Mouse (Mus musculus) liver, embryonic 14.5 days (tissue): ENCODE measurements around the gene Fgd6. TPM values are rescaled to one million over a fixed set of nuclear protein-coding genes. Genes with fewer than 3 reads are reported as not detected.

Source experiments
- ATAC-seq: fragments of 200-750 bp; cut with Nextera tagmentation; 2 replicates; pipeline ENCODE4 v1.8.0; 2017; ENCODE audit warnings: moderate number of reproducible peaks, mild to moderate bottlenecking, moderate library complexity; ENCODE audit not compliant: insufficient read depth
- DNase-seq, 3 experiments: peaks; one replicate each; pipeline ENCODE4 v3.0.0-alpha.2; 2012 to 2013; ENCODE audit warnings: low read depth in 3 of 3, low spot score in 3 of 3
- H3K27ac ChIP-seq: fragments of 300-500 bp; sonication (generic); 2 replicates; pipeline ENCODE4 v1.5.1; 2014; ENCODE audit warnings: moderate library complexity, mild to moderate bottlenecking, control low read depth, inconsistent platforms
- H3K27me3 ChIP-seq: fragments of 300-500 bp; sonication (generic); 2 replicates; pipeline ENCODE4 v1.6.1; 2014; ENCODE audit warnings: mild to moderate bottlenecking, low read length, moderate library complexity; ENCODE audit not compliant: control insufficient read depth, insufficient read depth
- H3K36me3 ChIP-seq: fragments of 300-500 bp; sonication (generic); replicated peaks from 2 replicates; pipeline ENCODE4 v1.6.1; 2014; ENCODE audit warnings: low read depth; ENCODE audit not compliant: control insufficient read depth, insufficient read depth
- H3K4me1 ChIP-seq, 2 experiments: fragments of 200-500 bp in 1 of 2; fragments of 300-500 bp in 1 of 2; sonication (generic) in 1 of 2; replicated peaks; 2 replicates each; pipeline ENCODE4 v1.6.1; 2012 to 2014; ENCODE audit warnings: antibody characterized with exemption in 1 of 2, inconsistent platforms in 1 of 2, low read length in 1 of 2; ENCODE audit not compliant: control insufficient read depth in 2 of 2, insufficient read depth in 2 of 2
- H3K4me2 ChIP-seq: fragments of 300-500 bp; sonication (generic); 2 replicates; pipeline ENCODE4 v1.6.1; 2014; ENCODE audit warnings: low read depth, mild to moderate bottlenecking, control low read depth, moderate library complexity
- H3K4me3 ChIP-seq, 2 experiments: fragments of 200-500 bp in 1 of 2; fragments of 300-500 bp in 1 of 2; sonication (generic) in 1 of 2; 2 replicates each; pipeline ENCODE4 v1.5.1; 2012 to 2014; ENCODE audit warnings: low read depth in 2 of 2, low read length in 2 of 2, mild to moderate bottlenecking in 2 of 2, control low read depth in 1 of 2, inconsistent platforms in 1 of 2, moderate library complexity in 1 of 2; ENCODE audit not compliant: insufficient read depth in 1 of 2
- H3K9ac ChIP-seq: fragments of 300-500 bp; sonication (generic); replicated peaks from 2 replicates; pipeline ENCODE4 v1.6.1; 2014; ENCODE audit warnings: mild to moderate bottlenecking, control low read depth, moderate library complexity
- H3K9me3 ChIP-seq: fragments of 300-500 bp; sonication (generic); 2 replicates; pipeline ENCODE4 v1.6.1; 2016; ENCODE audit warnings: low read length, mixed read lengths; ENCODE audit not compliant: control insufficient read depth
- CTCF ChIP-seq: IDR thresholded peaks from 2 replicates; pipeline ENCODE4 v1.5.1; 2016; ENCODE audit warnings: antibody characterized with exemption, low read depth, control low read depth
- EP300 ChIP-seq: IDR thresholded peaks from 2 replicates; pipeline ENCODE4 v1.6.1; 2016; ENCODE audit warnings: antibody characterized with exemption, low read depth
- WGBS: fragments of 180-500 bp; shearing (Covaris S2); extraction: QIAGEN DNeasy Blood & Tissue Kit; methylation state at CpG from one replicate; pipeline ENCODE4 v1.1.7; 2014; ENCODE audit not compliant: insufficient replicate concordance; 5-methylcytosine and 5-hydroxymethylcytosine counted together
- polyA plus RNA-seq, 2 experiments: library from polyadenylated mRNA; depleted of rRNA in 1 of 2; stranded (reverse) in 1 of 2; unstranded in 1 of 2; fragments of >200 nt; fragmentation: Nextera tagmentation in 1 of 2; extraction: Ambion mirVana in 1 of 2; gene quantifications; 2 replicates each; pipeline versions ENCODE4 v1.2.1 to v1.2.3; 2012 to 2014

Gene Fgd6
- polyA plus RNA-seq, 2 experiments: 2.4 to 2.9 TPM

DNA sequence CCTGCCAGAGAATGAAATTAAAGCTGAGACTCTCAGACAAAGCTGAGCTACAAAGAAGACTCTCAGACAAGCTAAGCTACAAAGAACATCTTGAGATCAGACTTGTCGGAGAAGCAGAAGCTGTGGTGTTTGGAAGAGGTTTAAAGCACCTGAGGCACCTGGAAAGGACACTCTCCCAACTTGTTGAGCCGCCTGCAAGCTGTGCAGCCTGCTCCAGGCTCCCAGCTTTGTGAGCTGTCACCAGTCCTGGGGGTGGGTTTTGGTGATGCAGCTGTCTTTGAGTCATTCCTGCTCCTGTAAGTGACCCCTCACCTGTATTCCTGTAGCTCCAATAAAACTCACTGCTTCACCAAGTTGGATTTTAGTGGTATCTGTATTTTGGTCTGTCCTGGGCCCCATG, 27.4 kb upstream of the Fgd6 start:
- no peak for DNase-seq
- no peaks in the 10 kb centered on the region for H3K9me3 ChIP-seq
- WGBS: 79% methylated on average over 2 of the region's 2 CpGs
- no peak for ATAC-seq
- no peak overlapping the region for H3K4me3 ChIP-seq
- no peak overlapping the region for H3K4me2 ChIP-seq
- no peak overlapping the region for H3K27ac ChIP-seq
- TF ChIP-seq EP300 (no peak), CTCF (no peak)
- H3K9ac ChIP-seq: no peak overlapping the region
- H3K27me3 ChIP-seq: no peaks in the 10 kb centered on the region
- peaks cover 0 to 5% of the 10 kb centered on the region in 2 experiments; a peak in 2 of 4 replicates for H3K4me1 ChIP-seq
- peaks cover 5% of the 10 kb centered on the region; the same call in 1 of the 2 replicates for H3K36me3 ChIP-seq

- ATAC-seq: no peak
- H3K27ac ChIP-seq: peak overlapping the region; percentile 41; the same call in 1 of the 2 replicates
- 59% methylated on average over 3 of the region's 3 CpGs for WGBS
- no peak overlapping the region for H3K4me3 ChIP-seq
- H3K9me3 ChIP-seq: no peaks in the 10 kb centered on the region
- no peaks in the 10 kb centered on the region for H3K36me3 ChIP-seq
- no peak overlapping the region for H3K9ac ChIP-seq
- H3K4me2 ChIP-seq: peak overlapping the region; percentile 20; the same call in 1 of the 2 replicates
- no peaks in the 10 kb centered on the region for H3K27me3 ChIP-seq
- TF ChIP-seq CTCF (no peak), EP300 (no peak)
- H3K4me1 ChIP-seq: peaks cover 0 to 5% of the 10 kb centered on the region in 2 experiments; a peak in 2 of 4 replicates
- no peak for DNase-seq
Measured at GRCm38 (mm10) chr10:94009991-94010679, 25.7 kb upstream of the Fgd6 start.

GRCm38 (mm10) chr10:94011024-94011423, 24.8 kb upstream of the Fgd6 start:
- no peak for DNase-seq

GRCm38 (mm10) chr10:94013196-94013595, 22.6 kb upstream of the Fgd6 start:
- WGBS: 29% methylated on average over 3 of the region's 3 CpGs
- Histone ChIP-seq H3K4me3 (no peak overlapping the region), H3K27me3 (no peaks in the 10 kb centered on the region), H3K4me1 (peaks cover 0 to 6% of the 10 kb centered on the region in 2 experiments; a peak in 2 of 4 replicates), H3K4me2 (no peak overlapping the region), H3K27ac (no peak overlapping the region), H3K9me3 (no peaks in the 10 kb centered on the region), H3K36me3 (no peaks in the 10 kb centered on the region), H3K9ac (no peak overlapping the region)
- ATAC-seq: 0 out of 2 replicates have a peak, but pooled peaks have one; percentile 55
- TF ChIP-seq CTCF (peak; percentile 88), EP300 (no peak)
- peak; percentile 39 to 60 (median 46) for DNase-seq

More at GRCm38 (mm10) chr10:94011024-94011423, 24.8 kb upstream of the Fgd6 start:
- H3K27ac ChIP-seq: no peak overlapping the region
- no peaks in the 10 kb centered on the region for H3K9me3 ChIP-seq
- no peaks in the 10 kb centered on the region for H3K36me3 ChIP-seq
- no peak for ATAC-seq
- no peak overlapping the region for H3K9ac ChIP-seq
- no peak overlapping the region for H3K4me3 ChIP-seq
- 62% methylated on average over 2 of the region's 2 CpGs for WGBS
- peaks cover 0 to 6% of the 10 kb centered on the region in 2 experiments; a peak in 2 of 4 replicates for H3K4me1 ChIP-seq
- no peak for TF ChIP-seq EP300
- no peak for TF ChIP-seq CTCF
- H3K4me2 ChIP-seq: no peak overlapping the region; the same call in 1 of the 2 replicates
- H3K27me3 ChIP-seq: no peaks in the 10 kb centered on the region

DNA sequence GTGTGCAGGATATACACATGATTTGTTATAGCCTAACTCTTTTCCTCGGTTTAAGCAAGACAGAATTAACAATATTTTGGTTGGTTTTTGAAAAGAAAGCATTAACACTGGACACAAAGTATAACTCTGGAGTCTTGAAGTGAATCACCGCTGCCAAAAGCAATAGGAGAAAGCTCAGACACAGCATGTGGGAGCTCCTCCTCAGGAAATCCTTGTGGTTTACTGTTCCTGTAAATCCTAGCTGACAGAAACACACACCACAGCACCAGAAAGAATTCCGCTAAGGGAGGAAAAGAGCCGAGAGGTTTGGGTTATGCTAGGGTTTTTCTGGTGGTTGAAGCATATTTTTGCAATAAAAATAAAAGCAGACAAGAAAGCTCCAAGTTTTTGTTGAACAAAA, 21.6 kb upstream of the Fgd6 start:
- 35% methylated on average over 4 of the region's 4 CpGs for WGBS
- H3K4me2 ChIP-seq: no peak overlapping the region
- ATAC-seq: no peak
- H3K4me1 ChIP-seq: peaks cover 0 to 8% of the 10 kb centered on the region in 2 experiments; a peak in 1 of 4 replicates
- no peak overlapping the region for H3K9ac ChIP-seq
- no peaks in the 10 kb centered on the region for H3K36me3 ChIP-seq
- H3K9me3 ChIP-seq: no peaks in the 10 kb centered on the region
- no peaks in the 10 kb centered on the region for H3K27me3 ChIP-seq
- no peak for DNase-seq
- TF ChIP-seq EP300: no peak
- TF ChIP-seq CTCF: no peak
- no peak overlapping the region for H3K4me3 ChIP-seq
- no peak overlapping the region for H3K27ac ChIP-seq
